Mouse (Mus musculus): ENCODE data around the gene Rbms3. TPM values are rescaled to one million over a fixed set of nuclear protein-coding genes. Genes with fewer than 3 reads are reported as not detected.

Rbms3 gene
- polyA plus RNA-seq, 1 experiment from 2014 or later = 18.9 TPM

- Histone ChIP-seq H3K9ac (replicated peaks) (no peak overlapping the region), H3K4me1 (peaks cover 20% of the 10 kb centered on the region), H3K4me3 (no peak overlapping the region), H3K9me3 (no peaks in the 10 kb centered on the region), H3K27ac (replicated peaks) (no peak overlapping the region), H3K36me3 (no peaks in the 10 kb centered on the region), H3K4me2 (replicated peaks) (no peak overlapping the region), H3K27me3 (peaks cover 42% of the 10 kb centered on the region; the same call in 1 of the 2 replicates)
- ATAC-seq (replicated peaks) = peak; percentile 26; the same call in 1 of the 2 replicates
- WGBS = 55% methylated on average over 3 of the region's 3 CpGs
These were observed 826.4 kb downstream of the Rbms3 start for GRCm38 (mm10) chr9:116803292-116803731.

- Histone ChIP-seq H3K9ac (replicated peaks) (no peak overlapping the region), H3K4me3 (no peak overlapping the region), H3K36me3 (no peaks in the 10 kb centered on the region), H3K4me1 (peaks cover 13% of the 10 kb centered on the region), H3K9me3 (no peaks in the 10 kb centered on the region), H3K4me2 (replicated peaks) (no peak overlapping the region), H3K27ac (replicated peaks) (no peak overlapping the region), H3K27me3 (peaks cover 43% of the 10 kb centered on the region; the same call in 1 of the 2 replicates)
- 71% methylated on average over 7 of the region's 7 CpGs for WGBS
- no peak for ATAC-seq (replicated peaks)
These were observed 827.1 kb downstream of the Rbms3 start for GRCm38 (mm10) chr9:116802602-116803001.

DNA sequence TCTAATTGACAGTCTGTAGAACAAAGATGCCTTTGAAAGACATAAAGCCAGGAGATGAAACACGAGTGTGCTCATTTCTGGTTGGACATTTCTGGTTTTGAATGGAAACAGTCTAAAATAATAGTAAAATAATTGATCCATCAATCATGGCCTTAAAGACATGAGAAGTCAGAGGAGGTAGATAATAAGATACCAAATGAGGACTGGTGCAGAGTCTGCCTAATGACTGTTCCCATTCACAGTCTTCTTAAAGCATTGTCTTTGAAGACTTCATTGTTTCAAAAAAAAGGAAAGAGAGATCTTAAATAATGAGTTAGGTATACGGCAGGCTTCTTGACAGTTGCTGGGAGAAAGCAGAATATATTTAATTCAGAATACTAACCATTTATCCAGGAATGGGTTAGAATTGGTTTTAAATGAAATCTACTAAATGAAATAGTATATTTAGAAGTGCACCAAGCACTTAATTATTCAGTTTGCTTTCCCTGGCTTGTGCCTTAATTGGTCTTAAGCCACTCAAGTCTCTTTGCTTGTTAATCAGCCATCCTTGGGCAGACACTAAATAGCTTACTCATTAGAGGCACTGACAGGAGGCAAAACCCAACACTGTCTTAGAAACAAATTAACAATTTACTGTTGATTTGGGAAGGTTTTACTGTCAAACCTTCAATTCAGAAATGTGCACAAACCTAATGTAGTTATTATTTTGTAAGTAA is 834.3 kb downstream of the Rbms3 start:
- H3K27me3 ChIP-seq = peaks cover 41% of the 10 kb centered on the region; the same call in 1 of the 2 replicates
- H3K27ac ChIP-seq (replicated peaks) = peak overlapping the region; percentile 27; the same call in 1 of the 2 replicates
- H3K4me2 ChIP-seq (replicated peaks) = no peak overlapping the region
- ATAC-seq (replicated peaks) = peak; percentile 67
- WGBS = 10% methylated on average over 2 of the region's 2 CpGs
- H3K4me1 ChIP-seq = peaks cover 8% of the 10 kb centered on the region; the same call in 1 of the 2 replicates
- no peaks in the 10 kb centered on the region for H3K36me3 ChIP-seq
- no peak overlapping the region for H3K9ac ChIP-seq (replicated peaks)
- no peak overlapping the region for H3K4me3 ChIP-seq
- no peaks in the 10 kb centered on the region for H3K9me3 ChIP-seq

- no peak overlapping the region for H3K27ac ChIP-seq (replicated peaks)
- H3K9ac ChIP-seq (replicated peaks) = no peak overlapping the region
- H3K27me3 ChIP-seq = peaks cover 24% of the 10 kb centered on the region; the same call in 1 of the 2 replicates
- peaks cover 8% of the 10 kb centered on the region; the same call in 1 of the 2 replicates for H3K4me1 ChIP-seq
- H3K4me3 ChIP-seq = no peak overlapping the region
- H3K9me3 ChIP-seq = no peaks in the 10 kb centered on the region
- 80% methylated on average over 7 of the region's 7 CpGs for WGBS
- ATAC-seq (replicated peaks) = no peak
- H3K36me3 ChIP-seq = no peaks in the 10 kb centered on the region
- no peak overlapping the region for H3K4me2 ChIP-seq (replicated peaks)
These were observed 837.9 kb downstream of the Rbms3 start for GRCm38 (mm10) chr9:116791850-116792249.

GRCm38 (mm10) chr9:116786136-116787046 is 843.3 kb downstream of the Rbms3 start:
- Histone ChIP-seq H3K27me3 (0 out of 2 replicates have a peak, but pooled peaks cover 2% of the 10 kb centered on the region), H3K27ac (replicated peaks) (no peak overlapping the region), H3K4me2 (replicated peaks) (no peak overlapping the region), H3K4me1 (no peaks in the 10 kb centered on the region), H3K4me3 (no peak overlapping the region), H3K9me3 (no peaks in the 10 kb centered on the region), H3K9ac (replicated peaks) (no peak overlapping the region), H3K36me3 (no peaks in the 10 kb centered on the region)
- ATAC-seq (replicated peaks) = no peak
- WGBS = 80% methylated on average over 11 of the region's 11 CpGs

- Histone ChIP-seq H3K36me3 (no peaks in the 10 kb centered on the region), H3K4me1 (no peaks in the 10 kb centered on the region), H3K9me3 (no peaks in the 10 kb centered on the region), H3K27ac (replicated peaks) (no peak overlapping the region), H3K27me3 (no peaks in the 10 kb centered on the region), H3K9ac (replicated peaks) (no peak overlapping the region), H3K4me3 (no peak overlapping the region), H3K4me2 (replicated peaks) (no peak overlapping the region)
- WGBS = 87% methylated on average over 3 of the region's 3 CpGs
- no peak for ATAC-seq (replicated peaks)
These were observed 857.9 kb downstream of the Rbms3 start for GRCm38 (mm10) chr9:116771820-116772219.

GRCm38 (mm10) chr9:116769358-116770054 is 860.2 kb downstream of the Rbms3 start:
- 29% methylated on average over 12 of the region's 12 CpGs for WGBS
- no peak overlapping the region for H3K9ac ChIP-seq (replicated peaks)
- no peaks in the 10 kb centered on the region for H3K4me1 ChIP-seq
- H3K27me3 ChIP-seq = no peaks in the 10 kb centered on the region
- H3K27ac ChIP-seq (replicated peaks) = no peak overlapping the region
- no peak for ATAC-seq (replicated peaks)
- no peaks in the 10 kb centered on the region for H3K9me3 ChIP-seq
- no peaks in the 10 kb centered on the region for H3K36me3 ChIP-seq
- H3K4me2 ChIP-seq (replicated peaks) = no peak overlapping the region
- no peak overlapping the region for H3K4me3 ChIP-seq

DNA sequence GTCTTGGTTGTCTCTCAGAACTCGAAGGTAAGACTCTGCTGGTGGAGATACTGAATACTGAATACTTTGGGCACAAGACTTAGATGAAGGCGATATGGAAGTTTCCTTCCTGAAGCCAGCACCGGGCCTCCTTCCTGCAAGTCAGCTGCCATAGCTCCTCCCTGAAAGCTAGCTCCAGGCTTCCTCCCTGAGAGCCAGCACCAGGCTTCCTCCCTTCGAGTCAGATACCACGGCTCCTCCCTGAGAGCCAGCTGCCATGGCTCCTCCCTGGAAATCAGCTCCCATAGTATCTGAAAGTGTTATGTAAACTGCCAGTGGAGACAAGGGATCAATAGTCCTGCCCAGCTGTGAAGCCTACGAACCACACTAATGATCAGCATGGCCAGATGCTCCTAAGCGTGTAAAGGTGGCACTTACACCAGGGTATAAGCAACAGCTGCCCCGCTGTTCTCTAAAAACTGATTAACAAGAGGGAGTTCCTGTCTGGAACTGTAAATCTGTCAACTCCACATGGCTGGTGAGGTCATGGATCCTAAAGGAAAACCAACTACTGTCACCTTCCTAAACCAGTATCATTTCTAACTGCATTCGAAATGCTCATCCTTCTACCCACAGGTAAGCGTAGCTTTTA is 867.2 kb downstream of the Rbms3 start:
- Histone ChIP-seq H3K36me3 (no peaks in the 10 kb centered on the region), H3K9me3 (no peaks in the 10 kb centered on the region), H3K4me3 (no peak overlapping the region), H3K27ac (replicated peaks) (no peak overlapping the region), H3K9ac (replicated peaks) (no peak overlapping the region), H3K4me1 (no peaks in the 10 kb centered on the region), H3K27me3 (no peaks in the 10 kb centered on the region), H3K4me2 (replicated peaks) (no peak overlapping the region)
- WGBS = 78% methylated on average over 10 of the region's 10 CpGs
- no peak for ATAC-seq (replicated peaks)

DNA sequence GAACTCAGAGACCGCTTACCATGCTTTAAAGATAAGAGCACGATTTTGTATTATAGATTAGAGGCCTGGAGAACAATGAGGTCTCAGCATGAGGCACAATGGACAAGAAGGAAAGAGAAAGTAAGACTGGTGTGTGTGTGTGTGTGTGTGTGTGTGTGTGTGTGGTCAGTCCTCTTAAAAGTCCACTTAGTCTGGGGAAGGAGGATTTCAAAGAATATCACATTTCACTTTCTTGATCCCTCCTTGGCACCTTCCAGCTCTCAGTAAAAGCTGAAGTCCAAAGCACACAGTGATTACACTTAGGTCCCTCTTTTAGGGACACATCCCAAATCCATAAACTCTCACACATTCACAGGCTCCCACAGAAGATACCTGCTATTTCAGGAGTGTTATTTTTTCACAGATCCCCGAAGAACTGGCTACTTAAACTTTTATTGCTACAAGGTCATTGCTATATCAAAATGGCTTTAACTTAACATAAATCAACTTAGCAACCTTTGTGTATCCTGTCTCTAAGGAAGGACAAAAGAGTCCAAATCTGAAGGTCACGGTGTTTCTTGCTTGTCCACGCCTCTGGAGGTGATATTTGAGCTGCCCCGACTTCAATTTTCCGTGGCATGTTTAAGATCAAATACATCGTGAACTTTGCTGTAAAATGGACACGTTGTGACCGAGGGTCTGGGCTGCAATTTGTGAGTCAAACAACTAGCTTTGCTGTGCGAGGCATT is 880.7 kb downstream of the Rbms3 start:
- H3K9me3 ChIP-seq = no peaks in the 10 kb centered on the region
- no peaks in the 10 kb centered on the region for H3K4me1 ChIP-seq
- H3K27ac ChIP-seq (replicated peaks) = no peak overlapping the region
- H3K27me3 ChIP-seq = no peaks in the 10 kb centered on the region
- no peak overlapping the region for H3K9ac ChIP-seq (replicated peaks)
- no peak for ATAC-seq (replicated peaks)
- no peak overlapping the region for H3K4me3 ChIP-seq
- no peak overlapping the region for H3K4me2 ChIP-seq (replicated peaks)
- WGBS = 60% methylated on average over 11 of the region's 11 CpGs
- no peaks in the 10 kb centered on the region for H3K36me3 ChIP-seq

- no peaks in the 10 kb centered on the region for H3K36me3 ChIP-seq
- no peaks in the 10 kb centered on the region for H3K4me1 ChIP-seq
- no peaks in the 10 kb centered on the region for H3K9me3 ChIP-seq
- ATAC-seq (replicated peaks) = no peak
- no peak overlapping the region for H3K4me2 ChIP-seq (replicated peaks)
- no peak overlapping the region for H3K9ac ChIP-seq (replicated peaks)
- no peak overlapping the region for H3K4me3 ChIP-seq
- no peak overlapping the region for H3K27ac ChIP-seq (replicated peaks)
- WGBS = 56% methylated on average over 4 of the region's 4 CpGs
- H3K27me3 ChIP-seq = no peaks in the 10 kb centered on the region
These were observed 881.4 kb downstream of the Rbms3 start for GRCm38 (mm10) chr9:116748346-116748745.

DNA sequence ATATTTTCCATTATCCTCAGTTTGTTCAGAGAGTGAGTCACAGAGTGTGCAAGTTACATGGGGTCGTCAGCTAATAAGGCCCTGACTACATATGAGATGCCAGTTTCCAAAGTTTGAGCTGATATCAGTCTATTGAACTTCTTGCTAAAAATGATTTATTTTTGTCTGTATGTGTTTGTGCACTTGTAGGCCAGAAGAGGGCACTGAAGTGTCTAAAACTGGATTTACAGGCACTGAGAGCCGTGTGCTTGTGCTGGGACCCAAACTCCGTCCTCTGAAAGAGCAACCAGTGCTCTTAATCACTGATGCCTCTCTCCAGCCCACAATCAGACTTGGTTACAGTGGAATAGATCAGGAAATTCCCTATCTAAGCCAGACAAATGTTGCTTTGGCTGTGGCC is 882.8 kb downstream of the Rbms3 start:
- no peaks in the 10 kb centered on the region for H3K27me3 ChIP-seq
- H3K4me1 ChIP-seq = no peaks in the 10 kb centered on the region
- H3K27ac ChIP-seq (replicated peaks) = no peak overlapping the region
- H3K4me2 ChIP-seq (replicated peaks) = no peak overlapping the region
- no peak for ATAC-seq (replicated peaks)
- H3K4me3 ChIP-seq = no peak overlapping the region
- H3K9me3 ChIP-seq = no peaks in the 10 kb centered on the region
- no peak overlapping the region for H3K9ac ChIP-seq (replicated peaks)
- WGBS = 71% methylated on average over 3 of the region's 3 CpGs
- no peaks in the 10 kb centered on the region for H3K36me3 ChIP-seq

Measured in forebrain, embryonic 15.5 days (tissue).